Mouse (Mus musculus): ENCODE measurements around the gene Gipc1. TPM values are rescaled to one million over a fixed set of nuclear protein-coding genes. Genes with fewer than 3 reads are reported as not detected.

Gipc1 gene
- total RNA-seq, 2 experiments from 2014 or later, result 52.8 to 55.4 TPM

- peak overlapping the region; percentile 97 for H3K4me3 ChIP-seq
- no peak for TF ChIP-seq CTCF (conservative IDR thresholded peaks at IDR 0.05)
- peak overlapping the region; percentile 96 for H3K27ac ChIP-seq
- DNase-seq (ENCODE audit: low spot score in 2 of 2), result no peak
Observed at GRCm38 (mm10) chr8:83697374-83698220, 45.1 kb downstream of the Gipc1 start.

- TF ChIP-seq CTCF (conservative IDR thresholded peaks at IDR 0.05), result no peak
- DNase-seq (ENCODE audit: low spot score in 2 of 2), result no peak
- H3K27ac ChIP-seq, result peak overlapping the region; percentile 96
- peak overlapping the region; percentile 97 for H3K4me3 ChIP-seq
Observed at GRCm38 (mm10) chr8:83698291-83698660, 45.8 kb downstream of the Gipc1 start.

GRCm38 (mm10) chr8:83698661-83699453 lies 46.4 kb downstream of the Gipc1 start, which contains the start of gene Pkn1:
Gene Pkn1 (minus strand): TSS chr8:83699179.
- Histone ChIP-seq H3K4me3 (peak within 1 kb of the TSS; percentile 97), H3K27ac (peak within 1 kb of the TSS; percentile 96)
- TF ChIP-seq CTCF (conservative IDR thresholded peaks at IDR 0.05), result peak; percentile 37
- peak; percentile 50 to 61 for DNase-seq (ENCODE audit: low spot score in 2 of 2)

DNA sequence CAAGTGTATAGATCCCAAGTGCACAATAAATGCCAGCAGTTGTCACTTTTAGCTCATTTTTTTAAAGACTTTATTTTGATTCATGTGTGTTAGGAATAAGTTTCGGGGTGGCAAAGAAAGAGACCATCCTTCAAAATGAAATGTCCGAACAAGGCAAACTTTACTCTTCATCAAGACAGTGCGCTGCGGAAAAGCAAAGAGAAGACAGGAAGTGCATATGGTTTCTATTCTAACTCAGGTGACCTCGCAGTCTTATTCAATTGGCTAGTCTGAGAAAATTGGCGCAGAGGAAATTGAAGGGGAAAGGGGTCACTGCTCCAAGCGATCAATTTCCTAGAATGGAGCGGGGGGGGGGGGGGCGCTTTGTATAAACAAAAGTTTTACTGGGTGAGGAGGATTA lies 47.1 kb downstream of the Gipc1 start:
- Histone ChIP-seq H3K27ac (peak overlapping the region; percentile 96), H3K4me3 (peak overlapping the region; percentile 97)
- DNase-seq (ENCODE audit: low spot score in 2 of 2), result no peak
- TF ChIP-seq CTCF (conservative IDR thresholded peaks at IDR 0.05), result no peak

DNA sequence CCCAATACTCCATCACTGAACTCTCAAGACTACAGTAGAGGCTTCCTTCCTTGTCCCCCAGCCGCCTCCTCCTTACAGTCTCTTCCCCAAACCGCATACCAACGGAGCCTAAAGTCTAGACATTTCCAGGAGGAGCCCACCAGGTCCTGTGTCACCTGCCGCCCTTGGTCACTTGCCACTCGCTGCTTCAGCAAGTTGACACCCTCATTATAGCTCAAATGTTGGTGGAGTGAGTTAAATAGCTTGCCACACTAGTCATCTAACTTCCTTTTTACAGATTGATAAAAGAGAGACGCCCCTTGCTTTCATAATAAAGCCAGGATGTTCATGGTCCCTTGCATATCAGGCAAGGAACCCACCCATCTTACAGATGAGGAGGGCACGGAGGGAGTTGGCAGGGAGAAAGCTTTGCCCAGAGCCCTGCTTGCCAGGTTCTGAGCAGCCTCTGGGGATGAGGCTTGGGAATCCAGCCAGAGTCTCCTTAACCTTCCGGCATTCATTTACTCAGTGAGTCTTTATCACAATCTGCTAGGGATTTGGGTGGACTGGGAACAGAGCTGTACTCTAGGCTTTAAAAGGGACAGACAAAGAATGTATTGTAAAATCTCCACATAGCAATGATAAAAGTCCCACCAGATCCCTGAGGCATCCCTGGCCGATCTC lies 48.1 kb downstream of the Gipc1 start:
- DNase-seq (ENCODE audit: low spot score in 2 of 2), result no peak
- no peak for TF ChIP-seq CTCF (conservative IDR thresholded peaks at IDR 0.05)
- H3K27ac ChIP-seq, result no peak overlapping the region
- no peak overlapping the region for H3K4me3 ChIP-seq

- Histone ChIP-seq H3K4me3 (no peak overlapping the region), H3K27ac (no peak overlapping the region)
- DNase-seq (ENCODE audit: low spot score in 2 of 2), result no peak
- TF ChIP-seq CTCF (conservative IDR thresholded peaks at IDR 0.05), result no peak
Observed at GRCm38 (mm10) chr8:83703426-83703825, 50.9 kb downstream of the Gipc1 start.

- Histone ChIP-seq H3K27ac (no peak overlapping the region), H3K4me3 (no peak overlapping the region)
- DNase-seq (ENCODE audit: low spot score in 2 of 2), result no peak
- TF ChIP-seq CTCF (conservative IDR thresholded peaks at IDR 0.05), result no peak
Observed at GRCm38 (mm10) chr8:83706411-83706810, 53.9 kb downstream of the Gipc1 start.

- Histone ChIP-seq H3K4me3 (no peak overlapping the region), H3K27ac (no peak overlapping the region)
- no peak for DNase-seq (ENCODE audit: low spot score in 2 of 2)
- TF ChIP-seq CTCF (conservative IDR thresholded peaks at IDR 0.05), result no peak
Observed at GRCm38 (mm10) chr8:83707554-83707953, 55.1 kb downstream of the Gipc1 start.

Other genes starting within 250 kb of the Gipc1 start
- 100 to 1,000 TPM; 211 to 218 TPM for gene Scoc, start 194.3 kb upstream of the Gipc1 start, total RNA-seq (2021)
- not detected for gene Olfr370, start 116.9 kb upstream of the Gipc1 start, total RNA-seq (2021)
- gene Ndufb7, start 86.0 kb upstream of the Gipc1 start, total RNA-seq (2021), result 100 to 1,000 TPM; 154 to 156 TPM
- 100 to 1,000 TPM; 503 to 542 TPM for gene Tecr, start 44.7 kb upstream of the Gipc1 start, total RNA-seq (2021)
- gene Dnajb1, start 44.5 kb upstream of the Gipc1 start, total RNA-seq (2021), result 10 to 100 TPM; 36.5 to 37.6 TPM
- under 1 TPM; 0.42 to 0.84 TPM for gene Ptger1, start 14.0 kb downstream of the Gipc1 start, total RNA-seq (2021)
- 10 to 100 TPM; 47.9 to 56.8 TPM for gene Pkn1, start 46.5 kb downstream of the Gipc1 start, total RNA-seq (2021)
- gene Ddx39, start 62.5 kb downstream of the Gipc1 start, total RNA-seq (2021), result 10 to 100 TPM; 17.9 to 20.4 TPM
- 10 to 100 TPM in 1 of 2 experiments, 1 to 10 TPM in 1; 8.1 to 12.4 TPM for gene Adgre5, start 88.6 kb downstream of the Gipc1 start, total RNA-seq (2021)
- 100 to 1,000 TPM; 328 to 329 TPM for gene Adgrl1, start 247.4 kb downstream of the Gipc1 start, total RNA-seq (2021)

Measured in layer of hippocampus, adult 2 months (tissue).